Mouse (Mus musculus) ES-Bruce4 (cell line): ENCODE measurements at regions not wholly inside any gene's neighbourhood (a gene's known extent, or its start where the extent isn't known, plus 50 kb on each side); places are given as distances from the start of the nearest gene placed in this dataset.

Experiments used
- H3K27ac ChIP-seq: 2 replicates; pipeline ENCODE4 v1.5.1; 2012; ENCODE audit warnings: low read length, inconsistent platforms; ENCODE audit not compliant: insufficient read depth
- H3K27me3 ChIP-seq: 2 replicates; pipeline ENCODE4 v1.6.1; 2012; ENCODE audit warnings: mild to moderate bottlenecking, low read length, inconsistent platforms; ENCODE audit not compliant: control insufficient read depth, poor library complexity, insufficient read depth, severe bottlenecking
- H3K36me3 ChIP-seq: 2 replicates; pipeline ENCODE4 v1.6.1; 2012; ENCODE audit warnings: inconsistent platforms, mild to moderate bottlenecking, low read length, moderate library complexity; ENCODE audit not compliant: control insufficient read depth, poor library complexity, insufficient read depth, severe bottlenecking
- H3K4me1 ChIP-seq: one replicate; pipeline ENCODE4 v1.8.1; 2011; ENCODE audit warnings: low read length; ENCODE audit not compliant: control insufficient read depth, insufficient read depth
- H3K4me3 ChIP-seq: 2 replicates; pipeline ENCODE4 v1.5.1; 2011; ENCODE audit warnings: low read depth, mild to moderate bottlenecking, low read length
- H3K9ac ChIP-seq: 2 replicates; pipeline ENCODE4 v1.6.1; 2012; ENCODE audit warnings: low read depth, mild to moderate bottlenecking, inconsistent platforms; ENCODE audit not compliant: poor library complexity, severe bottlenecking
- H3K9me3 ChIP-seq: replicated peaks from 2 replicates; pipeline ENCODE4 v1.6.1; 2012; ENCODE audit warnings: mild to moderate bottlenecking, low read length, inconsistent platforms; ENCODE audit not compliant: control insufficient read depth, poor library complexity, insufficient read depth, severe bottlenecking
- CTCF ChIP-seq: IDR thresholded peaks from one replicate; pipeline ENCODE4 v1.8.1; 2011; ENCODE audit warnings: low read depth, low read length
- EP300 ChIP-seq: IDR thresholded peaks from 2 replicates; pipeline ENCODE4 v1.6.1; 2011; ENCODE audit warnings: low read depth, low read length; ENCODE audit not compliant: insufficient read depth
- POLR2A ChIP-seq: IDR thresholded peaks from one replicate; pipeline ENCODE4 v1.8.1; 2011; ENCODE audit warnings: low read length; ENCODE audit not compliant: insufficient read depth

DNA sequence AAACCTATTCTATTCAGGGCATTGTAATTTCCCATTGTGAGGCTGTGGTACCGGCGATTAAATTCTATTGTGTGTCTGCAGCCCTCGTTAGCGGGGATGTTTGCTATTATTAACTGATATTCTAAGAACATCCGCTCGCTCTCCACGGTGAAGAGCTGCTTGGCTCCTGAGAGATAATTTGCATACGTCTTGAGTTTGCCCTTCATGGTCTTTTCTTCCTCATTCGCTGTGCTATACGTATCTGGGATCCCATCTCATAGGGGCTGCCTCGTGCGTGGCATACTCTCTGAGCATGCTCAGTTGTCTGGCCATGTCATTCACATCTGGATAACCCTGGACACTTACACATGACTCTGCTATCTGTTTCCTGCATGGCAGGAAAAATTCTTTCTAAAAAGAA lies 275.7 kb downstream of the Gm11011 start:
- no peak overlapping the region for H3K9ac ChIP-seq
- H3K27ac ChIP-seq = no peak overlapping the region
- no peaks in the 10 kb centered on the region for H3K36me3 ChIP-seq
- H3K4me1 ChIP-seq = peaks cover 2% of the 10 kb centered on the region
- TF ChIP-seq EP300 = no peak
- TF ChIP-seq POLR2A = no peak
- no peak for TF ChIP-seq CTCF
- H3K27me3 ChIP-seq = no peaks in the 10 kb centered on the region
- no peak overlapping the region for H3K4me3 ChIP-seq
- H3K9me3 ChIP-seq = no peaks in the 10 kb centered on the region

GRCm38 (mm10) chr2:169311356-169311755 lies 276.2 kb downstream of the Gm11011 start:
- Histone ChIP-seq H3K27me3 (no peaks in the 10 kb centered on the region), H3K9me3 (no peaks in the 10 kb centered on the region), H3K4me3 (no peak overlapping the region), H3K27ac (no peak overlapping the region), H3K4me1 (peaks cover 2% of the 10 kb centered on the region), H3K36me3 (no peaks in the 10 kb centered on the region), H3K9ac (no peak overlapping the region)
- no peak for TF ChIP-seq EP300
- TF ChIP-seq POLR2A = no peak
- TF ChIP-seq CTCF = no peak

DNA sequence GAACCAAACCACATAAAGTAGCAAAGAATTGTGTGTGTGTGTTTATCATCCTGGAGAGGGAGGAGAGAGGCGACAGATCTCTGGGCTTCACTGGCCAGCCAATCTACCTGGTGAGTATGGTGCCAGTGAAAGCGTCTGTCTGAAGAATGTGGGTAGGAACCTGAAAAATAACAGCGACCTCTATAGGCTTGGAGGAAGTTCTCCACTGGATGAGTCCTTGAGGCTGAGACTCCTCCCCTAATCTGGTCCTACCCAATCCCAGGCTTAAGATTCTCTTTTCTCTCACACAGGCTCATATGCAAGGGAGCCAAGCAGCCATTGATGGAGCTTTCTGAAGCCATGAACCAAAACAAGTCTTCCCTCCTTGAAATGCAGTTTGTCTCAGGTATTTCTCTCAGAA lies 283.2 kb downstream of the Gm11011 start:
- no peak for TF ChIP-seq POLR2A
- TF ChIP-seq CTCF = no peak
- TF ChIP-seq EP300 = no peak
- Histone ChIP-seq H3K27me3 (no peaks in the 10 kb centered on the region), H3K36me3 (no peaks in the 10 kb centered on the region), H3K4me3 (no peak overlapping the region), H3K9me3 (no peaks in the 10 kb centered on the region), H3K4me1 (no peaks in the 10 kb centered on the region), H3K27ac (no peak overlapping the region), H3K9ac (no peak overlapping the region)

- Histone ChIP-seq H3K27ac (no peak overlapping the region), H3K9me3 (no peaks in the 10 kb centered on the region), H3K4me3 (no peak overlapping the region), H3K36me3 (no peaks in the 10 kb centered on the region), H3K9ac (no peak overlapping the region), H3K27me3 (no peaks in the 10 kb centered on the region), H3K4me1 (peaks cover 2% of the 10 kb centered on the region)
- TF ChIP-seq POLR2A = no peak
- no peak for TF ChIP-seq EP300
- TF ChIP-seq CTCF = no peak
These were observed 286.6 kb downstream of the Gm11011 start for GRCm38 (mm10) chr2:169300966-169301365.

DNA sequence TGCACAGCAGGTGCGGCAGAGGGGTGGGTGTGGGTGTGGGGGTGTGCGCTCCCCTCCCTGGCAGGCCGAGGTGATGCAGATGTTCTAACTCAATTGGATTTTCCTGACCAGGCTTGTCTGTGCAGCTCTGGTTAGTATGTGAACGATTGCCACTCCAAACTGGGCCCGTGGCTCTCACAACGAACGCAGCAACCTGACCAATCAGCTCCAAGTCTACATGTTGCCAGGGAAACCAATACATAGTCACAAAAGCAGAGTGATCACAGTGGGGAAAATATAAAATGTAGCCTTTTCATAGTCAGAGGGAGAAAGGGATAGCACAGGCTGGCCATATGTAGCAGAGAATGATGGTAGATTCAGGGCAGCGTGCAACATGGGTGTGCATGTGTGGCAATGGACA lies 287.1 kb downstream of the Gm11011 start:
- H3K9me3 ChIP-seq = no peaks in the 10 kb centered on the region
- TF ChIP-seq EP300 = no peak
- TF ChIP-seq POLR2A = no peak
- TF ChIP-seq CTCF = no peak
- H3K9ac ChIP-seq = no peak overlapping the region
- no peak overlapping the region for H3K27ac ChIP-seq
- H3K27me3 ChIP-seq = no peaks in the 10 kb centered on the region
- H3K4me3 ChIP-seq = no peak overlapping the region
- no peaks in the 10 kb centered on the region for H3K36me3 ChIP-seq
- peaks cover 2% of the 10 kb centered on the region for H3K4me1 ChIP-seq

- Histone ChIP-seq H3K27ac (no peak overlapping the region), H3K4me3 (no peak overlapping the region), H3K9ac (no peak overlapping the region), H3K4me1 (peaks cover 2% of the 10 kb centered on the region), H3K27me3 (no peaks in the 10 kb centered on the region; the same call in 1 of the 2 replicates), H3K36me3 (no peaks in the 10 kb centered on the region), H3K9me3 (no peaks in the 10 kb centered on the region)
- no peak for TF ChIP-seq POLR2A
- no peak for TF ChIP-seq CTCF
- TF ChIP-seq EP300 = no peak
These were observed 289.5 kb downstream of the Gm11011 start for GRCm38 (mm10) chr2:169297841-169298627.
